In the genomic region with DNA sequence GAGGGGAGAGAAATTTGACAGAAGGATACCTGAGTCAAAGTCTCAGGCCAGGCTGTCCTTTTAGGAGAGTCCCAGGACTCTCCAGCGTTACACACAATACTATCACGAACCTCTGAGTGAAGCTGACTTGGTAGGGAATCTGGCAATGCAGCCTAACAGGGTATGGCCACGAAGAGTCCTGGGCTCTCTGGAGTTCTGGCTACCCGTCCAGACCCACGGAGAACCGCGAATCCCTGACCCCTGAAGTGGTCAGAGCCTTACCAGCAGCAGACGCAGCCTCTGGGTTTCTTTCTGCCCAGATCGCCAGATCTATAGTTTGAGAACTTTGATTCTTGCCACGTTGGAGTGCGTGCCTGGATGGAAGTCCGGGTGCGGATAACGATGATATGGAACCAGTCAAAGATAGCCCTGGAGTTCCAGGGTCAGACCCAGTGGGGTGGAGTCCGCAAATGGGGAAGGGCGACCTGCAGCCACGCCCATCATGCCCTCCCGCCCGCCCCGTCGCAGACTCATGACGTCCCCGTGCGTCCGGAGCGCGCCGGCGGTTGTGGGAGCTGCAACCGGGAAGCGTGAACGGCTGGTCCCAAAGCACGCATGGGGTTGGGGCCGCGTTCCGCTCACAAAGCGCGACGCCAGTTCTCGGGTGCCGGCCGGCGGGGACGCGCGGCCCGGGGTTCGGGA, we compare ENCODE assay signal across 8 mouse cellular contexts. TPM values are rescaled to one million over a fixed set of nuclear protein-coding genes. Genes with fewer than 3 reads are reported as not detected.
DNase-seq lines count a peak whose midpoint lies in the region; ATAC-seq lines count a peak whose summit lies in the region.

A gene (minus strand): TSS at position 511 of the 681 bp plus-strand sequence.
A gene (plus strand): TSS at position 514 of the 681 bp plus-strand sequence.

- no peaks in the 10 kb centered on the region for H3K27me3 ChIP-seq in embryonic facial prominence, embryonic 13.5 days
- no peaks in the 10 kb centered on the region for H3K27me3 ChIP-seq in limb, embryonic 12.5 days
- no peaks in the 10 kb centered on the region for H3K27me3 ChIP-seq in midbrain, embryonic 14.5 days (ENCODE audit: control insufficient read depth, insufficient read depth, low read length)

- peak within 1 kb of the TSS; percentile 89 for H3K4me3 ChIP-seq in embryonic facial prominence, embryonic 13.5 days
- H3K4me3 ChIP-seq in limb, embryonic 12.5 days (replicated peaks): peak within 1 kb of the TSS; percentile 94
- H3K4me3 ChIP-seq in midbrain, embryonic 14.5 days (replicated peaks; ENCODE audit: low read depth, low read length): peak within 1 kb of the TSS; percentile 85

- no peaks in the 10 kb centered on the region for H3K9me3 ChIP-seq in embryonic facial prominence, embryonic 13.5 days
- no peaks in the 10 kb centered on the region for H3K9me3 ChIP-seq in limb, embryonic 12.5 days
- no peaks in the 10 kb centered on the region for H3K9me3 ChIP-seq in midbrain, embryonic 14.5 days (ENCODE audit: control insufficient read depth, low read length)

- H3K27ac ChIP-seq in embryonic facial prominence, embryonic 13.5 days: peak within 1 kb of the TSS; percentile 71
- H3K27ac ChIP-seq in limb, embryonic 12.5 days: no peak within 1 kb of the TSS
- H3K27ac ChIP-seq in midbrain, embryonic 14.5 days (replicated peaks; ENCODE audit: low read depth, low read length): peak within 1 kb of the TSS; percentile 32; the same call in 1 of the 2 replicates

- peak within 1 kb of the TSS; percentile 87 for H3K9ac ChIP-seq in embryonic facial prominence, embryonic 13.5 days
- peak within 1 kb of the TSS; percentile 83 for H3K9ac ChIP-seq in limb, embryonic 12.5 days (replicated peaks)
- peak within 1 kb of the TSS; percentile 71 for H3K9ac ChIP-seq in midbrain, embryonic 14.5 days (replicated peaks; ENCODE audit: low read length)

- ATAC-seq in embryonic facial prominence, embryonic 13.5 days (ENCODE audit: insufficient number of reproducible peaks, insufficient read depth, low FRiP score, low TSS enrichment, low read depth): peak; percentile 57
- peak; percentile 75 for ATAC-seq in limb, embryonic 12.5 days (ENCODE audit: insufficient number of reproducible peaks, insufficient read depth, low FRiP score, low TSS enrichment, low read depth)
- peak; percentile 87 for ATAC-seq in midbrain, embryonic 14.5 days (ENCODE audit: low FRiP score, low TSS enrichment)

- peaks cover 33% of the 10 kb centered on the region for H3K4me1 ChIP-seq in embryonic facial prominence, embryonic 13.5 days
- H3K4me1 ChIP-seq in limb, embryonic 12.5 days (replicated peaks): peaks cover 30% of the 10 kb centered on the region
- H3K4me1 ChIP-seq in midbrain, embryonic 14.5 days (ENCODE audit: control insufficient read depth, insufficient read depth, low read length): peaks cover 18% of the 10 kb centered on the region

- peaks cover 43% of the 10 kb centered on the region for H3K36me3 ChIP-seq in embryonic facial prominence, embryonic 13.5 days
- H3K36me3 ChIP-seq in limb, embryonic 12.5 days: peaks cover 48% of the 10 kb centered on the region
- peaks cover 27% of the 10 kb centered on the region for H3K36me3 ChIP-seq in midbrain, embryonic 14.5 days (ENCODE audit: control insufficient read depth, insufficient read depth, low read length)

- 1% methylated on average over 47 of the region's 48 CpGs for WGBS in embryonic facial prominence, embryonic 13.5 days
- WGBS in limb, embryonic 12.5 days: 2% methylated on average over 48 of the region's 48 CpGs
- 1% methylated on average over 48 of the region's 48 CpGs for WGBS in midbrain, embryonic 14.5 days

- H3K4me2 ChIP-seq in embryonic facial prominence, embryonic 13.5 days: peak within 1 kb of the TSS; percentile 99
- peak within 1 kb of the TSS; percentile 99 for H3K4me2 ChIP-seq in limb, embryonic 12.5 days
- H3K4me2 ChIP-seq in midbrain, embryonic 14.5 days (ENCODE audit: low read length): peak within 1 kb of the TSS; percentile 90

- DNase-seq in 3134 (ENCODE audit: extremely low read depth, insufficient read length, low spot score): peak; percentile 79
- peak; percentile 90 for DNase-seq in adrenal gland, postnatal 25 days
- peak; percentile 91 to 92 for DNase-seq in heart, adult 18-20 months
- peak; percentile 89 for DNase-seq in kidney, adult 18-20 months
- DNase-seq in midbrain, embryonic 14.5 days: peak; percentile 91
- peak; percentile 75 for DNase-seq in spleen, adult 12 weeks (ENCODE audit: low spot score)

RNA-seq across cellular contexts. Expression of the first gene that starts in this region (rescaled TPM):
- 75.8 and 77.4 TPM in 2 replicates for total RNA-seq in adrenal gland, postnatal 25 days (2021)
- polyA plus RNA-seq in embryonic facial prominence, embryonic 13.5 days (2015; fragmentation: Nextera tagmentation; extraction: Ambion mirVana): 84.5 and 102 TPM in 2 replicates
- 10 to 100 TPM; 39.8 to 42.6 TPM for total RNA-seq in heart, adult 18-20 months (2021)
- polyA plus RNA-seq in limb, embryonic 12.5 days (2016; fragmentation: Nextera tagmentation; extraction: Ambion mirVana): 72.5 and 82.6 TPM in 2 replicates
- polyA plus RNA-seq in midbrain, embryonic 14.5 days (2014; fragmentation: Nextera tagmentation; extraction: Ambion mirVana): 60.1 and 65.1 TPM in 2 replicates

RNA-seq across cellular contexts. Expression of the second gene that starts in this region (rescaled TPM):
- 20.9 and 24.4 TPM in 2 replicates for total RNA-seq in adrenal gland, postnatal 25 days (2021)
- polyA plus RNA-seq in embryonic facial prominence, embryonic 13.5 days (2015; fragmentation: Nextera tagmentation; extraction: Ambion mirVana): 35.5 and 47.6 TPM in 2 replicates
- 10 to 100 TPM in 1 of 2 experiments, 1 to 10 TPM in 1; 7.7 to 11.9 TPM for total RNA-seq in heart, adult 18-20 months (2021)
- 52.0 and 53.0 TPM in 2 replicates for polyA plus RNA-seq in limb, embryonic 12.5 days (2016; fragmentation: Nextera tagmentation; extraction: Ambion mirVana)
- polyA plus RNA-seq in midbrain, embryonic 14.5 days (2014; fragmentation: Nextera tagmentation; extraction: Ambion mirVana): 25.0 and 31.2 TPM in 2 replicates
